ENCODE assay signal across 8 mouse cellular contexts in the genomic region with DNA sequence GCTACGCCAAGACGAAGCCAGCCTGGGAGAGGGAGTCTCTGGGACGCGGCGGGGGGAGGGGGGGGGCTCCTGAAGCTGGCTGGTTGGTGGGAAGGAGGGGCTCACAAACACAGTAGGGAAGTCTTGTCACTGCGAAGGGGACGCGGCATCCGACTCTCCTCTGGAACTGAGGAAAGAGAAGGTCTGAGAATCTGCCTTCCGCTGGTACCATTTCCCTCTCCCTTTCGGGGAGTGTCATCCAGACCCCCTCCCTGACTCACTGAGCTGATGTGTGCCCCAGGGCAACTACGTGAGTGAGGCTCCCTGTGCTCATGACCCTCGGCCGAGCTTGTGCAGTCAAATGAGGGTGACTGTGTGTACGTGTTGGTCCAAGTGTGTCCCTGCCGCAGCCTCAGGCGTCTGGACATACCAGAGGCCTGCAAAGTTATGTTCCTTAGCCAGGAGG. TPM values are rescaled to one million over a fixed set of nuclear protein-coding genes. Genes with fewer than 3 reads are reported as not detected.
DNase-seq lines count a peak whose midpoint lies in the region; ATAC-seq and TF ChIP-seq lines count a peak whose summit lies in the region.

No protein-coding gene starts in this region.

- no peak overlapping the region for H3K27ac ChIP-seq in testis, adult 2 months (ENCODE audit: control insufficient read depth, insufficient read depth, low read depth, low read length)
- H3K27ac ChIP-seq in limb, embryonic 13.5 days, result no peak overlapping the region
- no peak overlapping the region for H3K27ac ChIP-seq in stomach, embryonic 15.5 days

- H3K9ac ChIP-seq in limb, embryonic 13.5 days, result no peak overlapping the region; the same call in 1 of the 2 replicates
- H3K9ac ChIP-seq in stomach, embryonic 15.5 days, result no peak overlapping the region

- H3K9me3 ChIP-seq in erythroblast, embryonic 14.5 days (ENCODE audit: control insufficient read depth, low read length), result no peaks in the 10 kb centered on the region
- no peaks in the 10 kb centered on the region for H3K9me3 ChIP-seq in limb, embryonic 13.5 days
- H3K9me3 ChIP-seq in stomach, embryonic 15.5 days, result no peaks in the 10 kb centered on the region

- no peak for TF ChIP-seq POLR2A in testis, adult 2 months (IDR thresholded peaks at IDR 0.05; ENCODE audit: control insufficient read depth, low read depth, low read length)

- peaks cover 13% of the 10 kb centered on the region for H3K4me1 ChIP-seq in erythroblast, embryonic 14.5 days (ENCODE audit: control insufficient read depth)
- H3K4me1 ChIP-seq in testis, adult 2 months (ENCODE audit: control insufficient read depth, insufficient read depth, low read length), result peaks cover 7% of the 10 kb centered on the region
- peaks cover 34% of the 10 kb centered on the region for H3K4me1 ChIP-seq in limb, embryonic 13.5 days
- peaks cover 20% of the 10 kb centered on the region; the same call in 1 of the 2 replicates for H3K4me1 ChIP-seq in stomach, embryonic 15.5 days

- 5% methylated on average over 17 of the region's 17 CpGs for WGBS in limb, embryonic 13.5 days
- WGBS in stomach, embryonic 15.5 days, result 15% methylated on average over 17 of the region's 17 CpGs

- ATAC-seq in erythroblast, adult 5-6 weeks (replicated peaks; ENCODE audit: low FRiP score, poor library complexity, severe bottlenecking), result no peak
- ATAC-seq in limb, embryonic 13.5 days (ENCODE audit: low FRiP score, low read depth), result no peak
- no peak for ATAC-seq in stomach, embryonic 15.5 days (ENCODE audit: insufficient read depth, low FRiP score, low read depth)

- peaks cover 14% of the 10 kb centered on the region for H3K27me3 ChIP-seq in erythroblast, embryonic 14.5 days (ENCODE audit: control insufficient read depth)
- H3K27me3 ChIP-seq in testis, adult 2 months (ENCODE audit: control insufficient read depth, insufficient read depth, low read length), result no peaks in the 10 kb centered on the region
- peaks cover 82% of the 10 kb centered on the region for H3K27me3 ChIP-seq in limb, embryonic 13.5 days
- peaks cover 18% of the 10 kb centered on the region for H3K27me3 ChIP-seq in stomach, embryonic 15.5 days (replicated peaks)

- peak overlapping the region; percentile 65 for H3K4me2 ChIP-seq in limb, embryonic 13.5 days (replicated peaks)
- peak overlapping the region; percentile 80 for H3K4me2 ChIP-seq in stomach, embryonic 15.5 days

- peak overlapping the region; percentile 59 for H3K4me3 ChIP-seq in erythroblast, embryonic 14.5 days (replicated peaks)
- peak overlapping the region; percentile 48 for H3K4me3 ChIP-seq in testis, adult 2 months (ENCODE audit: control insufficient read depth, low read depth, low read length)
- peak overlapping the region; percentile 38 for H3K4me3 ChIP-seq in limb, embryonic 13.5 days
- peak overlapping the region; percentile 42 for H3K4me3 ChIP-seq in stomach, embryonic 15.5 days (replicated peaks)

- TF ChIP-seq CTCF in testis, adult 2 months (IDR thresholded peaks at IDR 0.05; ENCODE audit: control insufficient read depth, insufficient read depth, insufficient replicate concordance, low read depth, low read length), result no peak

- H3K36me3 ChIP-seq in erythroblast, embryonic 14.5 days (ENCODE audit: control insufficient read depth), result no peaks in the 10 kb centered on the region
- no peaks in the 10 kb centered on the region for H3K36me3 ChIP-seq in testis, adult 2 months (ENCODE audit: control insufficient read depth, insufficient read depth, low read length)
- H3K36me3 ChIP-seq in limb, embryonic 13.5 days, result no peaks in the 10 kb centered on the region
- no peaks in the 10 kb centered on the region for H3K36me3 ChIP-seq in stomach, embryonic 15.5 days

- DNase-seq in testis, postnatal 10 days (ENCODE audit: low spot score), result no peak
- DNase-seq in ovary, postnatal 14 days (ENCODE audit: low spot score), result no peak
- no peak for DNase-seq in right cerebral cortex, postnatal 25 days

RNA-seq across cellular contexts. Expression of gene Vsig2, which starts 6.1 kb away (rescaled TPM):
- polyA plus RNA-seq in erythroblast, embryonic 14.5 days (2012), result not detected in 2 replicates
- not detected in 2 replicates for total RNA-seq in erythroblast, adult 5-6 weeks (2015; ENCODE audit: low replicate concordance)
- total RNA-seq in erythroblast, adult 5-6 weeks (2017; ENCODE audit: low replicate concordance), result not detected in 2 replicates
- polyA plus RNA-seq in testis, adult 2 months (2012; rRNA removed), result 0.60 and 0.89 TPM in 2 replicates
- 0.57 and 1.1 TPM in 2 replicates for polyA plus RNA-seq in limb, embryonic 13.5 days (2015; fragmentation: Nextera tagmentation; extraction: Ambion mirVana)
- polyA plus RNA-seq in stomach, embryonic 15.5 days (2015; fragmentation: Nextera tagmentation; extraction: Ambion mirVana), result 47.6 and 57.6 TPM in 2 replicates

RNA-seq across cellular contexts. Expression of gene Nrgn, which starts 7.5 kb away (rescaled TPM):
- polyA plus RNA-seq in erythroblast, embryonic 14.5 days (2012), result 2.9 and 4.5 TPM in 2 replicates
- total RNA-seq in erythroblast, adult 5-6 weeks (2015; ENCODE audit: low replicate concordance), result 1.7 TPM in 1 of 2 replicates, not detected in the other
- total RNA-seq in erythroblast, adult 5-6 weeks (2017; ENCODE audit: low replicate concordance), result 2.9 TPM in 1 of 2 replicates, not detected in the other
- 25.1 and 29.4 TPM in 2 replicates for polyA plus RNA-seq in testis, adult 2 months (2012; rRNA removed)
- polyA plus RNA-seq in limb, embryonic 13.5 days (2015; fragmentation: Nextera tagmentation; extraction: Ambion mirVana), result 7.9 and 8.6 TPM in 2 replicates
- polyA plus RNA-seq in stomach, embryonic 15.5 days (2015; fragmentation: Nextera tagmentation; extraction: Ambion mirVana), result 6.6 and 6.9 TPM in 2 replicates

RNA-seq across cellular contexts. Expression of gene Siae, which starts 10.3 kb away (rescaled TPM):
- polyA plus RNA-seq in erythroblast, embryonic 14.5 days (2012), result 0.05 TPM in 1 of 2 replicates, not detected in the other
- total RNA-seq in erythroblast, adult 5-6 weeks (2015; ENCODE audit: low replicate concordance), result 1.7 and 1.9 TPM in 2 replicates
- total RNA-seq in erythroblast, adult 5-6 weeks (2017; ENCODE audit: low replicate concordance), result 1.4 and 2.6 TPM in 2 replicates
- 9.6 and 11.9 TPM in 2 replicates for polyA plus RNA-seq in testis, adult 2 months (2012; rRNA removed)
- 6.7 and 7.8 TPM in 2 replicates for polyA plus RNA-seq in limb, embryonic 13.5 days (2015; fragmentation: Nextera tagmentation; extraction: Ambion mirVana)
- 11.1 and 12.5 TPM in 2 replicates for polyA plus RNA-seq in stomach, embryonic 15.5 days (2015; fragmentation: Nextera tagmentation; extraction: Ambion mirVana)

RNA-seq across cellular contexts. Expression of gene Esam, which starts 17.3 kb away (rescaled TPM):
- polyA plus RNA-seq in erythroblast, embryonic 14.5 days (2012), result not detected in 2 replicates
- not detected in 2 replicates for total RNA-seq in erythroblast, adult 5-6 weeks (2015; ENCODE audit: low replicate concordance)
- 0.42 TPM in 1 of 2 replicates, not detected in the other for total RNA-seq in erythroblast, adult 5-6 weeks (2017; ENCODE audit: low replicate concordance)
- 3.0 and 3.1 TPM in 2 replicates for polyA plus RNA-seq in testis, adult 2 months (2012; rRNA removed)
- polyA plus RNA-seq in limb, embryonic 13.5 days (2015; fragmentation: Nextera tagmentation; extraction: Ambion mirVana), result 39.3 and 39.5 TPM in 2 replicates
- 55.3 and 56.1 TPM in 2 replicates for polyA plus RNA-seq in stomach, embryonic 15.5 days (2015; fragmentation: Nextera tagmentation; extraction: Ambion mirVana)

RNA-seq across cellular contexts. Expression of gene Msantd2, which starts 56.1 kb away (rescaled TPM):
- polyA plus RNA-seq in erythroblast, embryonic 14.5 days (2012), result 0.21 and 0.63 TPM in 2 replicates
- total RNA-seq in erythroblast, adult 5-6 weeks (2015; ENCODE audit: low replicate concordance), result 2.3 and 2.5 TPM in 2 replicates
- total RNA-seq in erythroblast, adult 5-6 weeks (2017; ENCODE audit: low replicate concordance), result 8.2 and 10.7 TPM in 2 replicates
- 10.5 and 16.6 TPM in 2 replicates for polyA plus RNA-seq in testis, adult 2 months (2012; rRNA removed)
- 30.1 and 33.2 TPM in 2 replicates for polyA plus RNA-seq in limb, embryonic 13.5 days (2015; fragmentation: Nextera tagmentation; extraction: Ambion mirVana)
- polyA plus RNA-seq in stomach, embryonic 15.5 days (2015; fragmentation: Nextera tagmentation; extraction: Ambion mirVana), result 24.8 and 25.0 TPM in 2 replicates

Comparison
In these comparisons a context has a peak if more than half of its experiments do, and no peak if none do; other contexts are left out.
1. RNA of gene Vsig2, which starts 6.1 kb away (polyA plus RNA-seq): 47.6 to 57.6 TPM in stomach, embryonic 15.5 days; 0.57 to 1.1 TPM in limb, embryonic 13.5 days, 0.60 to 0.89 TPM in testis, adult 2 months and not detected in erythroblast, embryonic 14.5 days; every median in the first group is over 10 times any median in the second.
2. Peak in every context shown above with its lines, with median percentiles within 50 percentile points of each other: H3K4me3 ChIP-seq.